Mouse (Mus musculus) lung, adult 2 months (tissue): ENCODE results near the gene Bpgm.

Experiments used
- CTCF ChIP-seq: fragments of 200-500 bp; IDR thresholded peaks from 2 replicates; pipeline ENCODE4 v1.5.1; 2011; ENCODE audit warnings: mild to moderate bottlenecking, low read length, control low read depth; ENCODE audit not compliant: insufficient read depth
- POLR2A ChIP-seq: fragments of 200-500 bp; IDR thresholded peaks from 2 replicates; pipeline ENCODE4 v1.6.1; 2011; ENCODE audit warnings: low read depth, mild to moderate bottlenecking, control low read depth, low read length, borderline replicate concordance; ENCODE audit errors: extremely low read depth

GRCm38 (mm10) chr6:34548406-34548990 lies 72.5 kb downstream of the Bpgm start:
- TF ChIP-seq POLR2A (no peak), CTCF (no peak)
